Mouse (Mus musculus): ENCODE measurements at regions not wholly inside any gene's neighbourhood (a gene's known extent, or its start where the extent isn't known, plus 50 kb on each side); places are given as distances from the start of the nearest gene placed in this dataset.

DNA sequence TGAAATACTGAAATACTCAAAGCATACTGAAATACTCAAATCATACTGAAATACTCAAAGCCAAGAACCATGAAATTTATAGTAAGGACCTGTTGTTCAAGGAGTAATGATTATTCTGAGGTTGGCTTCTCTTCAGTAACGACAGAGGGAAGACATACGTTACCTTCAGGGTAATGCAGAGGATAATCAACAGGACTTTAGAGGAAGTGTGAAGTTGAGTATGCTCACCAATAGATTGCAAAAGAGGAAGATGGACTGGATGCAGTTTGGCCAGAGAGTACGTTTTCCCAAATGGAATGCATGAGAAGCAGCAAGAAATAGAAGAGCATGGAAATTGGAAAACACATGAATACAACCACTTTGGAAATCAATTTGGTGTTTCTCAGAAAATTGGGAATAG lies 79.1 kb upstream of the Pdc start:
- 48% methylated on average over 3 of the region's 3 CpGs for whole genome bisulfite sequencing (ENCODE audit: insufficient replicate concordance)
- no peaks in the 10 kb centered on the region for H3K27me3 ChIP-seq
- no peak overlapping the region for H3K9ac ChIP-seq
- no peak for ATAC-seq (ENCODE audit: insufficient read depth)
- no peaks in the 10 kb centered on the region for H3K36me3 ChIP-seq (replicated peaks)
- H3K4me2 ChIP-seq: no peak overlapping the region
- no peak overlapping the region for H3K4me3 ChIP-seq (replicated peaks)
- H3K4me1 ChIP-seq (replicated peaks): no peaks in the 10 kb centered on the region
- H3K27ac ChIP-seq (replicated peaks): no peak overlapping the region
- H3K9me3 ChIP-seq (replicated peaks): no peaks in the 10 kb centered on the region

GRCm38 (mm10) chr1:150241153-150241552 lies 78.1 kb upstream of the Pdc start:
- no peaks in the 10 kb centered on the region for H3K9me3 ChIP-seq (replicated peaks)
- no peak overlapping the region for H3K4me2 ChIP-seq
- H3K4me1 ChIP-seq (replicated peaks): no peaks in the 10 kb centered on the region
- no peaks in the 10 kb centered on the region for H3K27me3 ChIP-seq
- no peaks in the 10 kb centered on the region for H3K36me3 ChIP-seq (replicated peaks)
- WGBS (ENCODE audit: insufficient replicate concordance): 59% methylated on average over 4 of the region's 4 CpGs
- no peak for ATAC-seq (ENCODE audit: insufficient read depth)
- H3K9ac ChIP-seq: no peak overlapping the region
- H3K27ac ChIP-seq (replicated peaks): no peak overlapping the region
- no peak overlapping the region for H3K4me3 ChIP-seq (replicated peaks)

DNA sequence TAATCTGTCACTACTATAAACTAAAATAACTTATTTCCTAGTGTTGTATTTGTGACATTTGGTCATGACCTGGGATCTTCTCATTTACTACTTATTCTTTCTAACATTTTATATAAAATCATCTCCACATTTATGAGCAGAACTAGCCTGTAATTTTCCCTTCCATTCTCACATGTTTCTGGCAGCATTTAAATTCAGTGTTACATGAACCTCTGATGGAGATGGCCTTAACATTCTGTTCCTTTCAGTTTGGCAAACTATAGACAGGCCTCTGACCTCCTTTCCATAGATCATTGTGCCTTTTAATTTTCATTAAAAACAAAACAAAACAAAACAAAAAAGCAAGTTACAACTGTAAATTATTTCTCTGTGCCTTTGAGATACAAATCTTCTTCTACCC lies 77.1 kb upstream of the Pdc start:
- Histone ChIP-seq H3K36me3 (replicated peaks) (no peaks in the 10 kb centered on the region), H3K27me3 (no peaks in the 10 kb centered on the region), H3K4me1 (replicated peaks) (no peaks in the 10 kb centered on the region), H3K4me3 (replicated peaks) (no peak overlapping the region), H3K27ac (replicated peaks) (no peak overlapping the region), H3K4me2 (no peak overlapping the region), H3K9ac (no peak overlapping the region), H3K9me3 (replicated peaks) (no peaks in the 10 kb centered on the region)
- ATAC-seq (ENCODE audit: insufficient read depth): no peak

- Histone ChIP-seq H3K4me2 (no peak overlapping the region), H3K4me3 (replicated peaks) (no peak overlapping the region), H3K27ac (replicated peaks) (no peak overlapping the region), H3K4me1 (replicated peaks) (no peaks in the 10 kb centered on the region), H3K9ac (no peak overlapping the region), H3K27me3 (no peaks in the 10 kb centered on the region), H3K9me3 (replicated peaks) (no peaks in the 10 kb centered on the region), H3K36me3 (replicated peaks) (no peaks in the 10 kb centered on the region)
- ATAC-seq (ENCODE audit: insufficient read depth): no peak
- WGBS (ENCODE audit: insufficient replicate concordance): 6% methylated on average over 3 of the region's 3 CpGs
Observed at GRCm38 (mm10) chr1:150244916-150245315, 74.3 kb upstream of the Pdc start.

GRCm38 (mm10) chr1:150251422-150251821 lies 67.8 kb upstream of the Pdc start:
- ATAC-seq (ENCODE audit: insufficient read depth): no peak
- no peaks in the 10 kb centered on the region for H3K9me3 ChIP-seq (replicated peaks)
- H3K4me1 ChIP-seq (replicated peaks): no peaks in the 10 kb centered on the region
- H3K27ac ChIP-seq (replicated peaks): no peak overlapping the region
- H3K9ac ChIP-seq: no peak overlapping the region
- H3K4me2 ChIP-seq: no peak overlapping the region
- no peaks in the 10 kb centered on the region for H3K36me3 ChIP-seq (replicated peaks)
- H3K4me3 ChIP-seq (replicated peaks): no peak overlapping the region
- 55% methylated on average over 1 of the region's 1 CpGs for WGBS (ENCODE audit: insufficient replicate concordance)
- no peaks in the 10 kb centered on the region for H3K27me3 ChIP-seq

GRCm38 (mm10) chr1:150251876-150252275 lies 67.3 kb upstream of the Pdc start:
- ATAC-seq (ENCODE audit: insufficient read depth): no peak
- Histone ChIP-seq H3K4me3 (replicated peaks) (no peak overlapping the region), H3K4me2 (no peak overlapping the region), H3K27me3 (no peaks in the 10 kb centered on the region), H3K9ac (no peak overlapping the region), H3K27ac (replicated peaks) (no peak overlapping the region), H3K9me3 (replicated peaks) (no peaks in the 10 kb centered on the region), H3K4me1 (replicated peaks) (no peaks in the 10 kb centered on the region), H3K36me3 (replicated peaks) (no peaks in the 10 kb centered on the region)
- WGBS (ENCODE audit: insufficient replicate concordance): 41% methylated on average over 3 of the region's 3 CpGs

- Histone ChIP-seq H3K4me3 (replicated peaks) (no peak overlapping the region), H3K9me3 (replicated peaks) (no peaks in the 10 kb centered on the region), H3K27ac (replicated peaks) (no peak overlapping the region), H3K4me1 (replicated peaks) (no peaks in the 10 kb centered on the region), H3K27me3 (no peaks in the 10 kb centered on the region), H3K9ac (no peak overlapping the region), H3K36me3 (replicated peaks) (no peaks in the 10 kb centered on the region), H3K4me2 (no peak overlapping the region)
- ATAC-seq (ENCODE audit: insufficient read depth): no peak
- WGBS (ENCODE audit: insufficient replicate concordance): 47% methylated on average over 4 of the region's 4 CpGs
Observed at GRCm38 (mm10) chr1:150257596-150257995, 61.6 kb upstream of the Pdc start.

DNA sequence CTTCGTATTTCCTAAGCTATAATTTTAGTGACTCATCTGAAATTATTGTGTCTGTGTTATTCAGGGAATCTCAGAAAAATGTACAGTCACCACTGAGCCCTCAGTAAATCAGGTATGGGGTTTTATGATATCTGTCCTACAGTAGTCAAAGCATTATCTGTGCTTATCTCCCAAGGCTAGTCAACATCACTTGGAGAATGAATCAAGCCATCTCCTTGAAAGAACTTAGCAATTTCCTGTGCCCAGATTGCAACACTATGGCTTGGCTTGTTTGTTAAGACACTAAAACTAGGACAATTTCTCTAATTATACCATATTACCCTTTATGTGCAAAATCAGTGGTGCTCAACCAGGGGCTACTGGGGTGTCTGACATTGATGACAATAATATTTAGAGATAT lies 58.9 kb upstream of the Pdc start:
- WGBS (ENCODE audit: insufficient replicate concordance): 55% methylated on average over 1 of the region's 1 CpGs
- H3K27ac ChIP-seq (replicated peaks): no peak overlapping the region
- H3K36me3 ChIP-seq (replicated peaks): no peaks in the 10 kb centered on the region
- no peak overlapping the region for H3K4me3 ChIP-seq (replicated peaks)
- ATAC-seq (ENCODE audit: insufficient read depth): no peak
- H3K27me3 ChIP-seq: no peaks in the 10 kb centered on the region
- no peak overlapping the region for H3K9ac ChIP-seq
- no peak overlapping the region for H3K4me2 ChIP-seq
- no peaks in the 10 kb centered on the region for H3K9me3 ChIP-seq (replicated peaks)
- no peaks in the 10 kb centered on the region for H3K4me1 ChIP-seq (replicated peaks)

DNA sequence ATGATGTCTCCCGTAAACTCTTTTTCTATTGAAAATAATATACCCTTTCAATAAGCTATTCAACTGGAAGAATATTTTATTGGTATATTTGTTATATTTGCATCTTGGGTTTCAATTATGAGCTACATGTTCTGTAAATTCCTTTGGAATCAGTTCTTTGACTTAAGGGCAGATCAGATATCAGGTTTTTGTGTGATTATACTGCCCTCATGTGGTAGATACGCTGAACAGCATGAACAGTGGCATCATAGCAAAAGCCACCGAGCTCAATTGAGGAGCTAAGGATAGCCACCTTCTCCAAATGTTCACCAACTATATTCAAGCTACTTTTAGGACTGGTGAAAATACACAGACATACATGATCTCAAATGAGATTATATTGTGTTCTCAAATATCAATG lies 52.7 kb upstream of the Pdc start:
- H3K9me3 ChIP-seq (replicated peaks): no peaks in the 10 kb centered on the region
- no peak overlapping the region for H3K4me2 ChIP-seq
- H3K27ac ChIP-seq (replicated peaks): no peak overlapping the region
- 35% methylated on average over 3 of the region's 3 CpGs for WGBS (ENCODE audit: insufficient replicate concordance)
- no peak overlapping the region for H3K4me3 ChIP-seq (replicated peaks)
- no peaks in the 10 kb centered on the region for H3K27me3 ChIP-seq
- no peak for ATAC-seq (ENCODE audit: insufficient read depth)
- H3K4me1 ChIP-seq (replicated peaks): no peaks in the 10 kb centered on the region
- no peak overlapping the region for H3K9ac ChIP-seq
- no peaks in the 10 kb centered on the region for H3K36me3 ChIP-seq (replicated peaks)

DNA sequence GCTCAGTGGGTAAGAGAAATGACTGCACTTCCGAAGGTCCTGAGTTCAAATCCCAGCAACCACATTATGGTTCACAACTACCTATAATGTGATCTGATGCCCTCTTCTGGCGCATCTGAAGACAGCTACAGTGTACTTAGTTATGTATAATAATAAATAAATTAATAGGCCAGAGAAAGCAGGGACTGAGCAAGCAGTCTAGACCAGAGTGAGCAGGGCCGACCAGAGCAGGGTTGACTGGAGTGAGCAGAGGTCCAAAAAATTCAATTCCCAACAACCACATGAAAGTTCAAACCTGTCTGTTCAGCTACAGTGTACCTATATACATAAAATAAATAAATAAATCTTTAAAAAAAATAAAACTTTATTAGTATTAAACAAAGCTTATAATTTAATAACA lies 52.2 kb upstream of the Pdc start:
- WGBS (ENCODE audit: insufficient replicate concordance): 58% methylated on average over 3 of the region's 3 CpGs
- no peaks in the 10 kb centered on the region for H3K27me3 ChIP-seq
- H3K9ac ChIP-seq: no peak overlapping the region
- no peak overlapping the region for H3K4me2 ChIP-seq
- H3K36me3 ChIP-seq (replicated peaks): no peaks in the 10 kb centered on the region
- H3K27ac ChIP-seq (replicated peaks): no peak overlapping the region
- no peak overlapping the region for H3K4me3 ChIP-seq (replicated peaks)
- no peaks in the 10 kb centered on the region for H3K9me3 ChIP-seq (replicated peaks)
- no peaks in the 10 kb centered on the region for H3K4me1 ChIP-seq (replicated peaks)
- no peak for ATAC-seq (ENCODE audit: insufficient read depth)
